Mouse (Mus musculus): Measurements from ENCODE around the gene Pfkfb2.

Pfkfb2 gene

GRCm38 (mm10) chr1:130729153-130729552 lies at the start of gene Pfkfb2:
Gene Pfkfb2 (minus strand): TSS chr1:130729253.
- DNase-seq (ENCODE audit: low read depth, low spot score): no peak

GRCm38 (mm10) chr1:130776645-130777044 lies 47.6 kb upstream of the Pfkfb2 start:
- peak; percentile 28 for DNase-seq (ENCODE audit: low read depth, low spot score)

GRCm38 (mm10) chr1:130775691-130776331 lies 46.8 kb upstream of the Pfkfb2 start:
- DNase-seq (ENCODE audit: low read depth, low spot score): no peak

- DNase-seq (ENCODE audit: low read depth, low spot score): no peak
Observed at GRCm38 (mm10) chr1:130775234-130775633, 46.2 kb upstream of the Pfkfb2 start.

GRCm38 (mm10) chr1:130770981-130771494 lies 42.0 kb upstream of the Pfkfb2 start:
- no peak for DNase-seq (ENCODE audit: low read depth, low spot score)

GRCm38 (mm10) chr1:130770487-130770886 lies 41.4 kb upstream of the Pfkfb2 start:
- DNase-seq (ENCODE audit: low read depth, low spot score): no peak

GRCm38 (mm10) chr1:130769925-130770324 lies 40.9 kb upstream of the Pfkfb2 start:
- no peak for DNase-seq (ENCODE audit: low read depth, low spot score)

GRCm38 (mm10) chr1:130767066-130767465 lies 38.0 kb upstream of the Pfkfb2 start:
- no peak for DNase-seq (ENCODE audit: low read depth, low spot score)

- no peak for DNase-seq (ENCODE audit: low read depth, low spot score)
Observed at GRCm38 (mm10) chr1:130764027-130764461, 35.0 kb upstream of the Pfkfb2 start.

GRCm38 (mm10) chr1:130762045-130762760 lies 33.1 kb upstream of the Pfkfb2 start:
- DNase-seq (ENCODE audit: low read depth, low spot score): no peak

- DNase-seq (ENCODE audit: low read depth, low spot score): no peak
Observed at GRCm38 (mm10) chr1:130761597-130761996, 32.5 kb upstream of the Pfkfb2 start.

- DNase-seq (ENCODE audit: low read depth, low spot score): no peak
Observed at GRCm38 (mm10) chr1:130759689-130760088, 30.6 kb upstream of the Pfkfb2 start.

- DNase-seq (ENCODE audit: low read depth, low spot score): no peak
Observed at GRCm38 (mm10) chr1:130746819-130747218, 17.8 kb upstream of the Pfkfb2 start.

GRCm38 (mm10) chr1:130745591-130745990 lies 16.5 kb upstream of the Pfkfb2 start:
- DNase-seq (ENCODE audit: low read depth, low spot score): no peak

GRCm38 (mm10) chr1:130744961-130745360 lies 15.9 kb upstream of the Pfkfb2 start:
- no peak for DNase-seq (ENCODE audit: low read depth, low spot score)

- no peak for DNase-seq (ENCODE audit: low read depth, low spot score)
Observed at GRCm38 (mm10) chr1:130744217-130744616, 15.2 kb upstream of the Pfkfb2 start.

GRCm38 (mm10) chr1:130743775-130744174 lies 14.7 kb upstream of the Pfkfb2 start:
- DNase-seq (ENCODE audit: low read depth, low spot score): peak; percentile 49

GRCm38 (mm10) chr1:130742201-130742600 lies 13.1 kb upstream of the Pfkfb2 start:
- no peak for DNase-seq (ENCODE audit: low read depth, low spot score)

GRCm38 (mm10) chr1:130740781-130741720 lies 12.0 kb upstream of the Pfkfb2 start:
- DNase-seq (ENCODE audit: low read depth, low spot score): no peak

GRCm38 (mm10) chr1:130740227-130740648 lies 11.2 kb upstream of the Pfkfb2 start:
- no peak for DNase-seq (ENCODE audit: low read depth, low spot score)

- DNase-seq (ENCODE audit: low read depth, low spot score): no peak
Observed at GRCm38 (mm10) chr1:130739636-130740035, 10.6 kb upstream of the Pfkfb2 start.
